ENCODE assay signal across 35 mouse cellular contexts in genomic region chr2:113911188-113911587, GRCm38 (mm10).
"Had no signal": no experiment of that assay in that cellular context is flagged by ENCODE, and none has a peak within 500 bp of the region (broad histone marks: within the 10 kb centered on the region; RNA-seq: fewer than 3 reads in every experiment).

No protein-coding gene starts in this region.

- H3K4me3 ChIP-seq: heart, embryonic 12.5 days; heart, embryonic 13.5 days; heart, embryonic 15.5 days; hindbrain, embryonic 10.5 days; hindbrain, embryonic 12.5 days; hindbrain, embryonic 13.5 days; hindbrain, embryonic 15.5 days; intestine, embryonic 15.5 days; kidney, embryonic 15.5 days; layer of hippocampus, adult 2 months; left cerebral cortex, adult 2 months had no signal

- H3K9me3 ChIP-seq: heart, embryonic 12.5 days; heart, embryonic 13.5 days; heart, embryonic 15.5 days; hindbrain, embryonic 10.5 days; hindbrain, embryonic 12.5 days; hindbrain, embryonic 13.5 days; hindbrain, embryonic 15.5 days; intestine, embryonic 15.5 days; kidney, embryonic 15.5 days had no signal

- H3K4me1 ChIP-seq: heart, embryonic 12.5 days; heart, embryonic 13.5 days; heart, embryonic 15.5 days; hindbrain, embryonic 10.5 days; hindbrain, embryonic 12.5 days; hindbrain, embryonic 13.5 days; hindbrain, embryonic 15.5 days; intestine, embryonic 15.5 days had no signal

- DNase-seq: heart, postnatal 10 days; heart, postnatal 14 days; heart, postnatal 36 days; heart, postnatal 4 days; kidney, adult 11 months; kidney, adult 18-20 months; kidney, adult 2 months; kidney, adult 8-10 months; kidney, adult 9 months; kidney, postnatal 10 days; kidney, postnatal 14 days; kidney, postnatal 25 days; kidney, postnatal 36 days; kidney, postnatal 4 days; layer of hippocampus, adult 9-11 months; layer of hippocampus, postnatal 36 days had no signal

- H3K27ac ChIP-seq: heart, embryonic 13.5 days; heart, embryonic 15.5 days; hindbrain, embryonic 10.5 days; hindbrain, embryonic 12.5 days; hindbrain, embryonic 13.5 days; hindbrain, embryonic 14.5 days; hindbrain, embryonic 15.5 days; hindbrain, postnatal 0 days; intestine, embryonic 15.5 days; kidney, embryonic 15.5 days; kidney, postnatal 0 days; layer of hippocampus, adult 2 months; left cerebral cortex, adult 2 months had no signal

- ATAC-seq: hindbrain, embryonic 16.5 days; hindbrain, postnatal 0 days; inflammation-experienced regulatory T-cells, adult 6 months; intestine, embryonic 15.5 days; intestine, embryonic 16.5 days; intestine, postnatal 0 days had no signal

- H3K4me2 ChIP-seq: heart, embryonic 11.5 days; heart, embryonic 12.5 days; heart, embryonic 13.5 days; heart, embryonic 15.5 days; hindbrain, embryonic 12.5 days; hindbrain, embryonic 13.5 days; hindbrain, embryonic 14.5 days; hindbrain, embryonic 15.5 days; intestine, embryonic 15.5 days; kidney, embryonic 15.5 days had no signal

- H3K9ac ChIP-seq: heart, embryonic 12.5 days; heart, embryonic 13.5 days; heart, embryonic 15.5 days; hindbrain, embryonic 12.5 days; hindbrain, embryonic 13.5 days; hindbrain, embryonic 14.5 days; hindbrain, embryonic 15.5 days; intestine, embryonic 15.5 days; kidney, embryonic 15.5 days had no signal

- H3K27me3 ChIP-seq: heart, embryonic 12.5 days; heart, embryonic 13.5 days; heart, embryonic 15.5 days; hindbrain, embryonic 12.5 days; hindbrain, embryonic 13.5 days; hindbrain, embryonic 15.5 days; intestine, embryonic 15.5 days; kidney, embryonic 15.5 days had no signal

- H3K36me3 ChIP-seq: heart, embryonic 12.5 days; heart, embryonic 13.5 days; heart, embryonic 15.5 days; hindbrain, embryonic 10.5 days; hindbrain, embryonic 12.5 days; hindbrain, embryonic 13.5 days; hindbrain, embryonic 15.5 days; intestine, embryonic 15.5 days; kidney, embryonic 15.5 days had no signal
